In the genomic region with DNA sequence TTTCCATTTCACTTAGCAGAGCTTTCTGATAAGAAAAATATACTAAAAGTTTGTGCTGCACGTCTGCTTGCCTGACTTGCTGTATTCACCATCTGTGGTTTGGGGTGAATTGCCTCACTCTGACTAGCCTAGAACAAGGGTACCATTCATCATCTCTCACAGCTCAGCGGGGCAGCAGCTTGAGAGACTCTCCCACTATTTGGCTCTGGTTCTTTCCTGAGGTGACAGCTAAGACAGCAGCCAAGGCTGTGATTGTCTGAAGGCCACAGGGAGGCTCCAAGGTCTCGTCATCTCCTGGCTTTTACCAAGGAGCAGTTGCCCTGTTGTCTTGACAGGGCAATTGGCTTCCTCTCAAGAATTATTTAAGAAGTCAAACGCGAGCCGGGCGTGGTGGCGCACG, we compare ENCODE assay signal across 13 mouse cellular contexts. TPM values are rescaled to one million over a fixed set of nuclear protein-coding genes. Genes with fewer than 3 reads are reported as not detected.
A peak's percentile ranks its signal among the peaks of the same experiment; 100 is the strongest.
DNase-seq lines count a peak whose midpoint lies in the region; ATAC-seq and TF ChIP-seq lines count a peak whose summit lies in the region.
"Had no signal": no experiment of that assay in that cellular context is flagged by ENCODE, and none has a peak within 500 bp of the region (broad histone marks: within the 10 kb centered on the region; RNA-seq: fewer than 3 reads in every experiment).

No protein-coding gene starts in this region.

- H3K4me3 ChIP-seq in heart, embryonic 15.5 days, result no peak overlapping the region
- no peak overlapping the region for H3K4me3 ChIP-seq in heart, embryonic 12.5 days
- no peak overlapping the region for H3K4me3 ChIP-seq in intestine, postnatal 0 days (ENCODE audit: low read depth, low read length)
- H3K4me3 ChIP-seq: hindbrain, embryonic 13.5 days had no signal

- no peak overlapping the region for H3K4me2 ChIP-seq in heart, embryonic 15.5 days
- no peak overlapping the region for H3K4me2 ChIP-seq in heart, embryonic 12.5 days
- H3K4me2 ChIP-seq in intestine, postnatal 0 days (replicated peaks; ENCODE audit: low read depth), result no peak overlapping the region
- H3K4me2 ChIP-seq: hindbrain, embryonic 13.5 days; liver, embryonic 11.5 days had no signal

- H3K36me3 ChIP-seq in heart, embryonic 15.5 days, result no peaks in the 10 kb centered on the region
- H3K36me3 ChIP-seq in heart, embryonic 12.5 days, result no peaks in the 10 kb centered on the region
- no peaks in the 10 kb centered on the region for H3K36me3 ChIP-seq in intestine, postnatal 0 days (ENCODE audit: control insufficient read depth, insufficient read depth)
- H3K36me3 ChIP-seq: hindbrain, embryonic 13.5 days had no signal

- H3K9ac ChIP-seq in heart, embryonic 15.5 days, result no peak overlapping the region
- no peak overlapping the region for H3K9ac ChIP-seq in heart, embryonic 12.5 days
- no peak overlapping the region for H3K9ac ChIP-seq in intestine, postnatal 0 days (ENCODE audit: low read depth, low read length)
- H3K9ac ChIP-seq: hindbrain, embryonic 13.5 days had no signal

- H3K4me1 ChIP-seq in heart, embryonic 15.5 days (replicated peaks), result peaks cover 10% of the 10 kb centered on the region
- H3K4me1 ChIP-seq in heart, embryonic 12.5 days (replicated peaks), result peaks cover 5% of the 10 kb centered on the region
- no peaks in the 10 kb centered on the region for H3K4me1 ChIP-seq in intestine, postnatal 0 days (replicated peaks; ENCODE audit: control insufficient read depth, insufficient read depth, low read length)

- H3K9me3 ChIP-seq in heart, embryonic 15.5 days (replicated peaks), result no peaks in the 10 kb centered on the region
- no peaks in the 10 kb centered on the region for H3K9me3 ChIP-seq in heart, embryonic 12.5 days (replicated peaks)
- H3K9me3 ChIP-seq in intestine, postnatal 0 days (ENCODE audit: control insufficient read depth), result no peaks in the 10 kb centered on the region
- H3K9me3 ChIP-seq: hindbrain, embryonic 13.5 days had no signal

- peak overlapping the region; percentile 21 for H3K27ac ChIP-seq in heart, embryonic 15.5 days
- no peak overlapping the region for H3K27ac ChIP-seq in heart, embryonic 12.5 days (ENCODE audit: poor library complexity, severe bottlenecking)
- no peak overlapping the region for H3K27ac ChIP-seq in intestine, postnatal 0 days (ENCODE audit: low read depth, low read length)
- H3K27ac ChIP-seq: hindbrain, embryonic 13.5 days; kidney, postnatal 0 days had no signal

- no peak for TF ChIP-seq CTCF in intestine, postnatal 0 days (IDR thresholded peaks at IDR 0.05; ENCODE audit: low read depth)

- WGBS in heart, embryonic 15.5 days, result 68% methylated on average over 9 of the region's 9 CpGs
- WGBS in heart, embryonic 12.5 days, result 67% methylated on average over 9 of the region's 9 CpGs
- 79% methylated on average over 9 of the region's 9 CpGs for WGBS in intestine, postnatal 0 days

- DNase-seq in lung, postnatal 36 days, result peak; percentile 22
- no peak for DNase-seq in lung, postnatal 4 days
- DNase-seq in adrenal gland, postnatal 14 days, result peak; percentile 65
- peak; percentile 32 for DNase-seq in heart, postnatal 4 days
- DNase-seq: gastrocnemius, postnatal 36 days; spleen, adult 18-20 months had no signal

- ATAC-seq in heart, embryonic 15.5 days (replicated peaks; ENCODE audit: insufficient number of reproducible peaks, insufficient read depth, low FRiP score, low read depth), result 0 out of 2 replicates have a peak, but pooled peaks have one; percentile 18
- no peak for ATAC-seq in heart, embryonic 12.5 days (ENCODE audit: insufficient number of reproducible peaks, low FRiP score)
- no peak for ATAC-seq in megakaryocyte-erythroid progenitor cell, adult 5-6 weeks (replicated peaks; ENCODE audit: low FRiP score, low TSS enrichment, poor library complexity, severe bottlenecking)
- ATAC-seq in intestine, postnatal 0 days, result no peak

- H3K27me3 ChIP-seq in heart, embryonic 15.5 days, result no peaks in the 10 kb centered on the region
- H3K27me3 ChIP-seq in heart, embryonic 12.5 days (replicated peaks), result no peaks in the 10 kb centered on the region
- H3K27me3 ChIP-seq in intestine, postnatal 0 days (replicated peaks; ENCODE audit: control insufficient read depth, insufficient read depth, low read length), result no peaks in the 10 kb centered on the region
- H3K27me3 ChIP-seq: hindbrain, embryonic 13.5 days had no signal

RNA-seq across cellular contexts. Expression of gene Clasp2, which starts 3.3 kb away (rescaled TPM):
- polyA plus RNA-seq in heart, embryonic 15.5 days (2015; fragmentation: Nextera tagmentation; extraction: Ambion mirVana), result 20.8 and 25.2 TPM in 2 replicates
- 34.2 and 38.1 TPM in 2 replicates for polyA plus RNA-seq in heart, embryonic 12.5 days (2016; fragmentation: Nextera tagmentation; extraction: Ambion mirVana)
- 98.8 and 120 TPM in 2 replicates for total RNA-seq in adrenal gland, postnatal 14 days (2021)
- total RNA-seq in heart, postnatal 4 days (2021), result 10 to 100 TPM; 44.5 to 48.5 TPM
- total RNA-seq in megakaryocyte-erythroid progenitor cell, adult 5-6 weeks (2014; fragmentation: Nextera tagmentation), result 50.6 and 51.6 TPM in 2 replicates
- 41.2 and 47.5 TPM in 2 replicates for total RNA-seq in megakaryocyte-erythroid progenitor cell, adult 5-6 weeks (2017)
- 7.2 and 9.0 TPM in 2 replicates for polyA plus RNA-seq in intestine, postnatal 0 days (2015; fragmentation: Nextera tagmentation; extraction: Ambion mirVana)

RNA-seq across cellular contexts. Expression of gene Pdcd6ip, which starts 30.0 kb away (rescaled TPM):
- 53.5 and 64.6 TPM in 2 replicates for polyA plus RNA-seq in heart, embryonic 15.5 days (2015; fragmentation: Nextera tagmentation; extraction: Ambion mirVana)
- 80.8 and 81.7 TPM in 2 replicates for polyA plus RNA-seq in heart, embryonic 12.5 days (2016; fragmentation: Nextera tagmentation; extraction: Ambion mirVana)
- 132 and 139 TPM in 2 replicates for total RNA-seq in adrenal gland, postnatal 14 days (2021)
- total RNA-seq in heart, postnatal 4 days (2021), result 10 to 100 TPM; 92.7 to 96.5 TPM
- 80.1 and 80.9 TPM in 2 replicates for total RNA-seq in megakaryocyte-erythroid progenitor cell, adult 5-6 weeks (2014; fragmentation: Nextera tagmentation)
- 41.8 and 56.9 TPM in 2 replicates for total RNA-seq in megakaryocyte-erythroid progenitor cell, adult 5-6 weeks (2017)
- 100 and 101 TPM in 2 replicates for polyA plus RNA-seq in intestine, postnatal 0 days (2015; fragmentation: Nextera tagmentation; extraction: Ambion mirVana)

Comparison
In these comparisons a context has a peak if more than half of its experiments do, and no peak if none do; other contexts are left out.
1. DNase-seq: peak in lung, postnatal 36 days (single experiment), adrenal gland, postnatal 14 days (single experiment) and heart, postnatal 4 days (single experiment); none in lung, postnatal 4 days (0 of 2).